Mouse (Mus musculus) forebrain, postnatal 0 days (tissue): ENCODE measurements around the gene Mertk. TPM values are rescaled to one million over a fixed set of nuclear protein-coding genes. Genes with fewer than 3 reads are reported as not detected.
"Not testable (repeated sequence)": the region's sequence is repeated elsewhere in the genome, so short reads cannot be mapped to it uniquely, and the experiment has no call there.

Experiments
- ATAC-seq: fragments of 200-750 bp; cut with Nextera tagmentation; 2 replicates; pipeline ENCODE4 v1.8.0; 2017; ENCODE audit warnings: mild to moderate bottlenecking, moderate library complexity
- DNase-seq: peaks from one replicate; pipeline ENCODE4 v3.0.0-alpha.2; 2015
- H3K27ac ChIP-seq: fragments of 300-500 bp; sonication (generic); 2 replicates; pipeline ENCODE4 v1.5.1; 2014; ENCODE audit warnings: low read depth, mild to moderate bottlenecking, antibody characterized with exemption, low read length, moderate library complexity, mixed read lengths
- H3K27me3 ChIP-seq: fragments of 300-500 bp; sonication (generic); 2 replicates; pipeline ENCODE4 v1.6.1; 2014; ENCODE audit warnings: mild to moderate bottlenecking, low read length, mixed read lengths; ENCODE audit not compliant: insufficient read depth
- H3K36me3 ChIP-seq: fragments of 300-500 bp; sonication (generic); 2 replicates; pipeline ENCODE4 v1.6.1; 2014; ENCODE audit warnings: mild to moderate bottlenecking, moderate library complexity; ENCODE audit not compliant: insufficient read depth
- H3K4me1 ChIP-seq: fragments of 300-500 bp; sonication (generic); 2 replicates; pipeline ENCODE4 v1.6.1; 2014; ENCODE audit warnings: antibody characterized with exemption; ENCODE audit not compliant: insufficient read depth
- H3K4me2 ChIP-seq: fragments of 300-500 bp; sonication (generic); 2 replicates; pipeline ENCODE4 v1.6.1; 2014; ENCODE audit warnings: low read depth, mild to moderate bottlenecking, moderate library complexity
- H3K4me3 ChIP-seq: fragments of 300-500 bp; sonication (generic); 2 replicates; pipeline ENCODE4 v1.5.1; 2014; ENCODE audit warnings: low read depth, low read length, mixed read lengths
- H3K9ac ChIP-seq: fragments of 300-500 bp; sonication (generic); 2 replicates; pipeline ENCODE4 v1.6.1; 2014; ENCODE audit warnings: mild to moderate bottlenecking
- H3K9me3 ChIP-seq: fragments of 300-500 bp; sonication (generic); 2 replicates; pipeline ENCODE4 v1.6.1; 2016; ENCODE audit warnings: low read length
- CTCF ChIP-seq: sonication (generic); IDR thresholded peaks from 2 replicates; pipeline ENCODE4 v1.5.1; 2016; ENCODE audit warnings: antibody characterized with exemption, control low read depth, low read depth
- WGBS: fragments of 180-500 bp; shearing (Covaris S2); extraction: QIAGEN DNeasy Blood & Tissue Kit; methylation state at CpG from one replicate; pipeline ENCODE4 v1.1.7; 2014; 5-methylcytosine and 5-hydroxymethylcytosine counted together
- polyA plus RNA-seq: library from polyadenylated mRNA; unstranded; fragments of >200 nt; fragmentation: Nextera tagmentation; extraction: Ambion mirVana; gene quantifications from 2 replicates; pipeline ENCODE4 v1.2.1, GENCODE M21; 2015
- total RNA-seq: library from RNA; depleted of rRNA; stranded (reverse); fragments of >200 nt; gene quantifications from 2 replicates; pipeline ENCODE4 v1.2.3, GENCODE M21; 2014; rRNA removed

Gene Mertk
- total RNA-seq (4.0 and 6.1 TPM in 2 replicates), polyA plus RNA-seq (0.78 and 1.7 TPM in 2 replicates)

- Histone ChIP-seq H3K27me3 (peaks cover 28% of the 10 kb centered on the region), H3K36me3 (no peaks in the 10 kb centered on the region), H3K4me1 (no peaks in the 10 kb centered on the region; the same call in 1 of the 2 replicates), H3K9me3 (no peaks in the 10 kb centered on the region), H3K4me2 (peak within 1 kb of the TSS; percentile 86), H3K4me3 (peak within 1 kb of the TSS; percentile 43), H3K9ac (peak within 1 kb of the TSS; percentile 39), H3K27ac (peak within 1 kb of the TSS; percentile 30; the same call in 1 of the 2 replicates)
- ATAC-seq (peak; percentile 76), DNase-seq (peak; percentile 45)
- 1% methylated on average over 29 of the region's 30 CpGs for whole genome bisulfite sequencing
- no peak for TF ChIP-seq CTCF
These were observed at the start of gene Mertk for GRCm38 (mm10) chr2:128698693-128699181. TSS of gene Mertk (plus strand) at chr2:128698956.

- Histone ChIP-seq H3K4me2 (no peak overlapping the region), H3K36me3 (peaks cover 51% of the 10 kb centered on the region), H3K27me3 (no peaks in the 10 kb centered on the region), H3K9me3 (no peaks in the 10 kb centered on the region), H3K27ac (no peak overlapping the region), H3K9ac (no peak overlapping the region), H3K4me3 (no peak overlapping the region), H3K4me1 (no peaks in the 10 kb centered on the region)
- WGBS: 70% methylated on average over 4 of the region's 4 CpGs
- ATAC-seq (no peak), DNase-seq (no peak)
- no peak for TF ChIP-seq CTCF
These were observed 18.1 kb upstream of the Mertk start for GRCm38 (mm10) chr2:128680661-128681060.

- ATAC-seq (peak; percentile 99), DNase-seq (peak; percentile 96)
- H3K9ac ChIP-seq: peak within 1 kb of the TSS; percentile 90
- peak within 1 kb of the TSS; percentile 77 for H3K4me2 ChIP-seq
- no peaks in the 10 kb centered on the region for H3K27me3 ChIP-seq
- under 1% methylated on average over 58 of the region's 58 CpGs for WGBS
- peaks cover 15% of the 10 kb centered on the region for H3K4me1 ChIP-seq
- H3K36me3 ChIP-seq: peaks cover 14% of the 10 kb centered on the region; the same call in 1 of the 2 replicates
- peak within 1 kb of the TSS; percentile 90 for H3K27ac ChIP-seq
- no peaks in the 10 kb centered on the region for H3K9me3 ChIP-seq
- TF ChIP-seq CTCF: no peak
- H3K4me3 ChIP-seq: peak within 1 kb of the TSS; percentile 99
These were observed 11.7 kb upstream of the Mertk start, which contains the start of gene Anapc1 for GRCm38 (mm10) chr2:128686921-128687557. TSS of gene Anapc1 (minus strand) at chr2:128687391.

GRCm38 (mm10) chr2:128687558-128688120 lies 11.1 kb upstream of the Mertk start:
- TF ChIP-seq CTCF: peak; percentile 25; the same call in 1 of the 2 replicates
- 0 out of 2 replicates have a peak, but pooled peaks cover 11% of the 10 kb centered on the region for H3K36me3 ChIP-seq
- H3K27ac ChIP-seq: peak overlapping the region; percentile 90
- ATAC-seq: peak; percentile 92
- WGBS: 43% methylated on average over 10 of the region's 10 CpGs
- H3K9me3 ChIP-seq: no peaks in the 10 kb centered on the region
- peak overlapping the region; percentile 99 for H3K4me3 ChIP-seq
- no peaks in the 10 kb centered on the region for H3K27me3 ChIP-seq
- H3K4me1 ChIP-seq: peaks cover 15% of the 10 kb centered on the region
- peak overlapping the region; percentile 77 for H3K4me2 ChIP-seq
- H3K9ac ChIP-seq: peak overlapping the region; percentile 90
- no peak for DNase-seq

- Histone ChIP-seq H3K9ac (no peak overlapping the region), H3K4me2 (no peak overlapping the region), H3K9me3 (no peaks in the 10 kb centered on the region), H3K4me1 (peaks cover 5% of the 10 kb centered on the region; the same call in 1 of the 2 replicates), H3K27ac (no peak overlapping the region), H3K27me3 (peaks cover 5% of the 10 kb centered on the region; the same call in 1 of the 2 replicates), H3K4me3 (no peak overlapping the region), H3K36me3 (no peaks in the 10 kb centered on the region)
- TF ChIP-seq CTCF: no peak
- DNase-seq (no peak), ATAC-seq (no peak)
- 64% methylated on average over 14 of the region's 14 CpGs for WGBS
These were observed 6.4 kb upstream of the Mertk start for GRCm38 (mm10) chr2:128692336-128692735.

- DNase-seq (no peak), ATAC-seq (no peak)
- Histone ChIP-seq H3K4me3 (no peak overlapping the region), H3K27me3 (peaks cover 9% of the 10 kb centered on the region; the same call in 1 of the 2 replicates), H3K27ac (no peak overlapping the region), H3K4me2 (no peak overlapping the region), H3K4me1 (peaks cover 5% of the 10 kb centered on the region; the same call in 1 of the 2 replicates), H3K9me3 (no peaks in the 10 kb centered on the region), H3K36me3 (no peaks in the 10 kb centered on the region), H3K9ac (no peak overlapping the region)
- no peak for TF ChIP-seq CTCF
- whole genome bisulfite sequencing: 90% methylated on average over 10 of the region's 10 CpGs
These were observed 6.0 kb upstream of the Mertk start for GRCm38 (mm10) chr2:128692771-128693170.

- H3K27ac ChIP-seq: no peak overlapping the region
- ATAC-seq (no peak), DNase-seq (no peak)
- H3K36me3 ChIP-seq: no peaks in the 10 kb centered on the region
- no peak overlapping the region for H3K4me2 ChIP-seq
- no peaks in the 10 kb centered on the region; the same call in 1 of the 2 replicates for H3K4me1 ChIP-seq
- WGBS: 75% methylated on average over 4 of the region's 4 CpGs
- H3K4me3 ChIP-seq: no peak overlapping the region
- no peaks in the 10 kb centered on the region for H3K9me3 ChIP-seq
- no peak for TF ChIP-seq CTCF
- H3K9ac ChIP-seq: no peak overlapping the region
- H3K27me3 ChIP-seq: peaks cover 13% of the 10 kb centered on the region; the same call in 1 of the 2 replicates
These were observed 5.5 kb upstream of the Mertk start for GRCm38 (mm10) chr2:128693236-128693635.

- not testable (repeated sequence) for H3K27ac ChIP-seq, H3K36me3 ChIP-seq, H3K4me1 ChIP-seq, ATAC-seq, H3K9ac ChIP-seq, H3K9me3 ChIP-seq, DNase-seq, H3K4me2 ChIP-seq, H3K4me3 ChIP-seq
- H3K27me3 ChIP-seq: peaks cover 19% of the 10 kb centered on the region
- 88% methylated on average over 3 of the region's 3 CpGs for WGBS
These were observed 4.9 kb upstream of the Mertk start for GRCm38 (mm10) chr2:128693828-128694227.
